ENCODE assay signal across 9 mouse cellular contexts in the genomic region with DNA sequence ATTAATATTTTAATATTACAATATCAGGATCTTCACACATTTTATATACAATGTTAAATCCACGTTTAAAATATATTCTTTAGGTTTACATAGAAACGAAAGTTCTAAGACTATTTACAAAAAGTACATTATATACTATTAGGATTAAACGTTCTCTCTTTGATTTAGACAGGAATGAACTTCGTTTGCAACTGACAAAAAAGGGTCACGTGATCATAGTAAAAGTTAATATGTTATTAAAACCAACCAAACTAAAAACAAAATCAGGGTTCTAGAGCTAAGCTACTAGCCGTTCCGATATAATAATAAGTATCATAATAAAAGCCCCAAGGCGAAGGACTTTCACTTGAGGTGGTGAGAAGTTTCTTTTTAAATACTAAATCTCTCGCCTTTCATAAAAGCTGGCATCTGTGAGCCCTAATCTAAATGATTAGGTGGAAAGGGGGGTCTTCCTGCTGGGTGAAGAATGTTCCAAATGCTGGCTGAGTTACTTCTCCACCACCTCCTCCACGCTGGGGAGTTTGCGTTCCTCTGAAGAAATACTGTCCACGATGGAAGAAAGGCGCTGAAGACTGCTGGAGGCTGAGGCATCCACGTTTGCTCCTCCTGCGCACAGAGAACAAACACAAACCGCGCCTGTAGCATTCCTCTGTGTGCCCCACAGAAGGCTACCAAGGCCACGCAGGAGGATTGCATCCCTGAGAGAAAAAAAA. TPM values are rescaled to one million over a fixed set of nuclear protein-coding genes. Genes with fewer than 3 reads are reported as not detected.
DNase-seq lines count a peak whose midpoint lies in the region; ATAC-seq lines count a peak whose summit lies in the region.
"Had no signal": no experiment of that assay in that cellular context is flagged by ENCODE, and none has a peak within 500 bp of the region (broad histone marks: within the 10 kb centered on the region; RNA-seq: fewer than 3 reads in every experiment).

No protein-coding gene starts in this region.

- H3K4me2 ChIP-seq in liver, embryonic 11.5 days: peak overlapping the region; percentile 41
- H3K4me2 ChIP-seq in embryonic facial prominence, embryonic 15.5 days (replicated peaks): peak overlapping the region; percentile 36
- peak overlapping the region; percentile 53 for H3K4me2 ChIP-seq in intestine, embryonic 16.5 days (ENCODE audit: low read depth, low read length)
- H3K4me2 ChIP-seq in neural tube, embryonic 15.5 days: peak overlapping the region; percentile 49

- DNase-seq in liver, embryonic 11.5 days (ENCODE audit: low spot score): no peak
- DNase-seq in liver: no peak
- DNase-seq in cerebellum, postnatal 4 days (ENCODE audit: low spot score in 2 of 2): no peak
- DNase-seq in kidney, postnatal 4 days: no peak

- H3K27ac ChIP-seq in liver, embryonic 11.5 days (ENCODE audit: low read depth, low read length): no peak overlapping the region
- no peak overlapping the region for H3K27ac ChIP-seq in embryonic facial prominence, embryonic 15.5 days (replicated peaks)
- no peak overlapping the region for H3K27ac ChIP-seq in intestine, embryonic 16.5 days (ENCODE audit: low read length)
- no peak overlapping the region for H3K27ac ChIP-seq in neural tube, embryonic 15.5 days (replicated peaks)

- 40% methylated on average over 18 of the region's 18 CpGs for WGBS in liver, embryonic 11.5 days
- WGBS in embryonic facial prominence, embryonic 15.5 days: 38% methylated on average over 18 of the region's 18 CpGs
- WGBS in intestine, embryonic 16.5 days: 32% methylated on average over 18 of the region's 18 CpGs
- WGBS in neural tube, embryonic 15.5 days: 51% methylated on average over 18 of the region's 18 CpGs

- no peaks in the 10 kb centered on the region for H3K27me3 ChIP-seq in liver, embryonic 11.5 days (replicated peaks; ENCODE audit: control insufficient read depth, insufficient read depth, low read length)
- 0 out of 2 replicates have a peak, but pooled peaks cover 10% of the 10 kb centered on the region for H3K27me3 ChIP-seq in embryonic facial prominence, embryonic 15.5 days
- no peaks in the 10 kb centered on the region for H3K27me3 ChIP-seq in intestine, embryonic 16.5 days (replicated peaks; ENCODE audit: control insufficient read depth, insufficient read depth, low read length)
- H3K27me3 ChIP-seq in neural tube, embryonic 15.5 days (replicated peaks): no peaks in the 10 kb centered on the region

- H3K4me3 ChIP-seq in liver, embryonic 11.5 days (ENCODE audit: low read depth, low read length): peak overlapping the region; percentile 21; the same call in 1 of the 2 replicates
- peak overlapping the region; percentile 23 for H3K4me3 ChIP-seq in embryonic facial prominence, embryonic 15.5 days (replicated peaks)
- H3K4me3 ChIP-seq in intestine, embryonic 16.5 days (ENCODE audit: low read length): peak overlapping the region; percentile 33
- H3K4me3 ChIP-seq in neural tube, embryonic 15.5 days (replicated peaks): peak overlapping the region; percentile 23

- no peak overlapping the region for H3K9ac ChIP-seq in liver, embryonic 11.5 days (ENCODE audit: low read depth, low read length)
- H3K9ac ChIP-seq in embryonic facial prominence, embryonic 15.5 days: no peak overlapping the region
- 0 out of 2 replicates have a peak overlapping the region, but pooled peaks have one; percentile 14 for H3K9ac ChIP-seq in intestine, embryonic 16.5 days (ENCODE audit: low read depth, low read length)
- no peak overlapping the region for H3K9ac ChIP-seq in neural tube, embryonic 15.5 days (replicated peaks)

- no peaks in the 10 kb centered on the region for H3K4me1 ChIP-seq in liver, embryonic 11.5 days (replicated peaks; ENCODE audit: control insufficient read depth, insufficient read depth, low read length)
- no peaks in the 10 kb centered on the region for H3K4me1 ChIP-seq in embryonic facial prominence, embryonic 15.5 days
- no peaks in the 10 kb centered on the region; the same call in 1 of the 2 replicates for H3K4me1 ChIP-seq in intestine, embryonic 16.5 days (ENCODE audit: control insufficient read depth, insufficient read depth, low read length)
- H3K4me1 ChIP-seq in neural tube, embryonic 15.5 days: no peaks in the 10 kb centered on the region

- ATAC-seq in liver, embryonic 11.5 days (replicated peaks; ENCODE audit: low FRiP score): no peak
- no peak for ATAC-seq in embryonic facial prominence, embryonic 15.5 days (ENCODE audit: insufficient number of reproducible peaks, low FRiP score, low TSS enrichment, low read depth)
- ATAC-seq in intestine, embryonic 16.5 days: peak; percentile 33; the same call in 1 of the 2 replicates
- no peak for ATAC-seq in neural tube, embryonic 15.5 days (ENCODE audit: low FRiP score)
- ATAC-seq in monocyte, adult 5-6 weeks (replicated peaks; ENCODE audit: insufficient number of reproducible peaks, low FRiP score, low TSS enrichment, poor library complexity, severe bottlenecking): no peak

- no peaks in the 10 kb centered on the region for H3K9me3 ChIP-seq in liver, embryonic 11.5 days (ENCODE audit: control insufficient read depth, low read length)
- H3K9me3 ChIP-seq in embryonic facial prominence, embryonic 15.5 days (replicated peaks): no peaks in the 10 kb centered on the region
- no peaks in the 10 kb centered on the region for H3K9me3 ChIP-seq in intestine, embryonic 16.5 days (ENCODE audit: control insufficient read depth, low read length)
- no peaks in the 10 kb centered on the region for H3K9me3 ChIP-seq in neural tube, embryonic 15.5 days (replicated peaks)

- H3K36me3 ChIP-seq in liver, embryonic 11.5 days (ENCODE audit: control insufficient read depth, insufficient read depth, low read length): no peaks in the 10 kb centered on the region
- H3K36me3 ChIP-seq in embryonic facial prominence, embryonic 15.5 days: no peaks in the 10 kb centered on the region
- no peaks in the 10 kb centered on the region for H3K36me3 ChIP-seq in intestine, embryonic 16.5 days (ENCODE audit: control insufficient read depth, insufficient read depth, low read length)
- H3K36me3 ChIP-seq in neural tube, embryonic 15.5 days: no peaks in the 10 kb centered on the region

RNA-seq across cellular contexts. Expression of gene Myf6, which starts 1.5 kb away (rescaled TPM):
- 0.14 and 0.18 TPM in 2 replicates for polyA plus RNA-seq in liver, embryonic 11.5 days (2014; fragmentation: Nextera tagmentation; extraction: Ambion mirVana)
- polyA plus RNA-seq in embryonic facial prominence, embryonic 15.5 days (2015; fragmentation: Nextera tagmentation; extraction: Ambion mirVana): 8.8 and 11.6 TPM in 2 replicates
- polyA plus RNA-seq in intestine, embryonic 16.5 days (2015; fragmentation: Nextera tagmentation; extraction: Ambion mirVana): not detected in 2 replicates
- 0.75 and 0.84 TPM in 2 replicates for polyA plus RNA-seq in neural tube, embryonic 15.5 days (2015; fragmentation: Nextera tagmentation; extraction: Ambion mirVana)
- total RNA-seq in monocyte, adult 5-6 weeks (2017): not detected in 3 replicates
- polyA plus RNA-seq: large intestine, adult 2 months had no signal

RNA-seq across cellular contexts. Expression of gene Myf5, which starts 7.1 kb away (rescaled TPM):
- 1.6 and 2.2 TPM in 2 replicates for polyA plus RNA-seq in liver, embryonic 11.5 days (2014; fragmentation: Nextera tagmentation; extraction: Ambion mirVana)
- 17.9 and 20.4 TPM in 2 replicates for polyA plus RNA-seq in embryonic facial prominence, embryonic 15.5 days (2015; fragmentation: Nextera tagmentation; extraction: Ambion mirVana)
- polyA plus RNA-seq in intestine, embryonic 16.5 days (2015; fragmentation: Nextera tagmentation; extraction: Ambion mirVana): 0.06 TPM in 1 of 2 replicates, not detected in the other
- 0.74 and 1.1 TPM in 2 replicates for polyA plus RNA-seq in neural tube, embryonic 15.5 days (2015; fragmentation: Nextera tagmentation; extraction: Ambion mirVana)
- not detected in 3 replicates for total RNA-seq in monocyte, adult 5-6 weeks (2017)
- polyA plus RNA-seq: large intestine, adult 2 months had no signal
